Mouse (Mus musculus) small intestine, adult 2 months (tissue): ENCODE results near the gene Vamp1.

Source experiments
- CTCF ChIP-seq: fragments of 200-500 bp; IDR thresholded peaks from 2 replicates; pipeline ENCODE4 v1.5.1; 2012; ENCODE audit warnings: low read depth, mild to moderate bottlenecking, control low read depth, inconsistent platforms, low read length, moderate library complexity, mixed read lengths; ENCODE audit not compliant: insufficient replicate concordance, insufficient read length; ENCODE audit errors: extremely low read depth
- POLR2A ChIP-seq: fragments of 200-500 bp; IDR thresholded peaks from 2 replicates; pipeline ENCODE4 v1.6.1; 2012; ENCODE audit warnings: low read depth, mild to moderate bottlenecking, control low read depth, inconsistent platforms, low read length, moderate library complexity

- TF ChIP-seq CTCF (no peak), POLR2A (no peak)
These were observed 17.2 kb downstream of the Vamp1 start for GRCm38 (mm10) chr6:125232516-125232915.
